8 mouse cellular contexts compared by ENCODE assay signal in genomic region chr2:65845551-65845950, GRCm38 (mm10). TPM values are rescaled to one million over a fixed set of nuclear protein-coding genes. Genes with fewer than 3 reads are reported as not detected.
DNase-seq lines count a peak whose midpoint lies in the region; ATAC-seq and TF ChIP-seq lines count a peak whose summit lies in the region.
"Had no signal": no experiment of that assay in that cellular context is flagged by ENCODE, and none has a peak within 500 bp of the region (broad histone marks: within the 10 kb centered on the region; RNA-seq: fewer than 3 reads in every experiment).

TSS of gene Csrnp3 (plus strand) at chr2:65845767.

- no peak; the same call in 1 of the 2 replicates for TF ChIP-seq POLR2A in olfactory bulb, adult 2 months (IDR thresholded peaks at IDR 0.05; ENCODE audit: insufficient read depth, low read depth, low read length)

- ATAC-seq in limb, embryonic 15.5 days (ENCODE audit: insufficient number of reproducible peaks, low FRiP score, low TSS enrichment, low read depth), result peak; percentile 74
- no peak for ATAC-seq in monocyte, adult 5-6 weeks (replicated peaks; ENCODE audit: insufficient number of reproducible peaks, low FRiP score, low TSS enrichment, poor library complexity, severe bottlenecking)

- no peaks in the 10 kb centered on the region for H3K27me3 ChIP-seq in limb, embryonic 15.5 days

- peak; percentile 83 for DNase-seq in ZHBTc4 (ENCODE audit: low read depth, low spot score)
- peak; percentile 68 to 85 for DNase-seq in cerebellum, adult 18-20 months
- peak; percentile 83 for DNase-seq in forelimb bud, embryonic 11.5 days (ENCODE audit: low read depth, low spot score)
- DNase-seq in kidney, postnatal 10 days, result peak; percentile 61

- H3K36me3 ChIP-seq in limb, embryonic 15.5 days, result no peaks in the 10 kb centered on the region

- H3K4me1 ChIP-seq in limb, embryonic 15.5 days, result no peaks in the 10 kb centered on the region; the same call in 1 of the 2 replicates
- no peaks in the 10 kb centered on the region for H3K4me1 ChIP-seq in olfactory bulb, adult 2 months (ENCODE audit: control insufficient read depth, insufficient read depth, low read length)

- H3K9me3 ChIP-seq in limb, embryonic 15.5 days, result no peaks in the 10 kb centered on the region

- WGBS in limb, embryonic 15.5 days, result 2% methylated on average over 6 of the region's 6 CpGs
- 4% methylated on average over 6 of the region's 6 CpGs for WGBS in olfactory bulb, adult 2 months

- no peak within 1 kb of the TSS for H3K27ac ChIP-seq in limb, embryonic 15.5 days
- H3K27ac ChIP-seq in olfactory bulb, adult 2 months (ENCODE audit: insufficient read depth, low read depth, low read length), result peak within 1 kb of the TSS; percentile 91

- H3K9ac ChIP-seq in limb, embryonic 15.5 days, result 0 out of 2 replicates have a peak within 1 kb of the TSS, but pooled peaks have one; percentile 23

- no peak for TF ChIP-seq CTCF in olfactory bulb, adult 2 months (IDR thresholded peaks at IDR 0.05; ENCODE audit: insufficient read depth, low read depth, low read length)

- H3K4me3 ChIP-seq in limb, embryonic 15.5 days, result peak within 1 kb of the TSS; percentile 46
- H3K4me3 ChIP-seq in olfactory bulb, adult 2 months (ENCODE audit: insufficient read depth, low read depth, low read length), result peak within 1 kb of the TSS; percentile 52
- H3K4me3 ChIP-seq: erythroblast, embryonic 14.5 days had no signal

- peak within 1 kb of the TSS; percentile 50 for H3K4me2 ChIP-seq in limb, embryonic 15.5 days

RNA-seq across cellular contexts. Expression of gene Csrnp3, which starts in this region (rescaled TPM):
- 4.4 and 5.0 TPM in 2 replicates for polyA plus RNA-seq in limb, embryonic 15.5 days (2015; fragmentation: Nextera tagmentation; extraction: Ambion mirVana)
- polyA plus RNA-seq in olfactory bulb, adult 2 months (2012; ENCODE audit: insufficient read depth, insufficient read length, low replicate concordance, missing spikeins), result not detected in 2 replicates
- not detected in 3 replicates for total RNA-seq in monocyte, adult 5-6 weeks (2017)
- polyA plus RNA-seq: erythroblast, embryonic 14.5 days had no signal
